ENCODE assay signal across 19 mouse cellular contexts in the genomic region with DNA sequence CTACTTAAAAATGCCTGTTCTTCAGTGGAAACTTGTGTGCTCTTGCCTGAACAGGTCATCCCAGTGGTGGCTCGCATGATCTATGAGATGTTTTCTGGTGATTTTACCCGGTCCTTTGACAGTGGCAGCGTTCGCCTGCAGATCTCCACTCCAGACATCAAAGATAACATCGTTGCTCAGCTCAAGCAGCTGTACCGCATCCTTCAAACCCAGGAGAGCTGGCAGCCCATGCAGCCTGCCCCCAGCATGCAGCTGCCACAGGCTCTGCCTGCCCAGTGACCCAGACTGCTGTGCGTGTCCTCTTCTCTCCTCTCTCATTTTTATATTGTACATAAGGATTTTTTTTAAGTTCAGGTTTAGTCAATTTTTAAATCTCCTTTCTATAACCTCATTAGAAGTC. TPM values are rescaled to one million over a fixed set of nuclear protein-coding genes. Genes with fewer than 3 reads are reported as not detected.
DNase-seq lines count a peak whose midpoint lies in the region; ATAC-seq and TF ChIP-seq lines count a peak whose summit lies in the region.
"Had no signal": no experiment of that assay in that cellular context is flagged by ENCODE, and none has a peak within 500 bp of the region (broad histone marks: within the 10 kb centered on the region; RNA-seq: fewer than 3 reads in every experiment).

No protein-coding gene starts in this region.

- H3K4me1 ChIP-seq in embryonic facial prominence, embryonic 13.5 days = peaks cover 19% of the 10 kb centered on the region
- H3K4me1 ChIP-seq in embryonic facial prominence, embryonic 10.5 days = peaks cover 17% of the 10 kb centered on the region
- H3K4me1 ChIP-seq in small intestine, adult 2 months (ENCODE audit: control insufficient read depth, insufficient read depth, insufficient read length, low read length) = peaks cover 19% of the 10 kb centered on the region
- peaks cover 15% of the 10 kb centered on the region for H3K4me1 ChIP-seq in liver, embryonic 12.5 days

- no peak for DNase-seq in embryonic facial prominence, embryonic 10.5 days (ENCODE audit: low spot score)
- peak; percentile 74 for DNase-seq in thymus, postnatal 0 days (ENCODE audit: low spot score)
- DNase-seq in thymus, postnatal 36 days = peak; percentile 53 to 78
- DNase-seq in cerebellum, postnatal 25 days = no peak
- DNase-seq: adrenal gland, postnatal 10 days; cerebellum, adult 11 months; cerebellum, adult 8-10 months; cerebellum, postnatal 14 days; gastrocnemius, postnatal 36 days; heart, adult 11 months; heart, postnatal 4 days had no signal

- ATAC-seq in embryonic facial prominence, embryonic 13.5 days (ENCODE audit: insufficient number of reproducible peaks, insufficient read depth, low FRiP score, low TSS enrichment, low read depth) = no peak
- no peak for ATAC-seq in liver, embryonic 12.5 days
- ATAC-seq in erythroid progenitor cell, adult 5-6 weeks (replicated peaks; ENCODE audit: low FRiP score, poor library complexity, severe bottlenecking) = no peak
- ATAC-seq: forebrain, embryonic 14.5 days had no signal

- WGBS in embryonic facial prominence, embryonic 13.5 days = 73% methylated on average over 7 of the region's 7 CpGs
- 87% methylated on average over 7 of the region's 7 CpGs for WGBS in embryonic facial prominence, embryonic 10.5 days
- 57% methylated on average over 7 of the region's 7 CpGs for WGBS in small intestine, adult 2 months
- WGBS in liver, embryonic 12.5 days (ENCODE audit: insufficient replicate concordance) = 76% methylated on average over 7 of the region's 7 CpGs

- no peak overlapping the region for H3K4me3 ChIP-seq in embryonic facial prominence, embryonic 13.5 days
- H3K4me3 ChIP-seq in embryonic facial prominence, embryonic 10.5 days = no peak overlapping the region
- H3K4me3 ChIP-seq in small intestine, adult 2 months (ENCODE audit: low read depth, low read length) = no peak overlapping the region
- H3K4me3 ChIP-seq in liver, embryonic 12.5 days = no peak overlapping the region
- H3K4me3 ChIP-seq: forebrain, embryonic 10.5 days; hindbrain, embryonic 12.5 days had no signal

- H3K4me2 ChIP-seq in embryonic facial prominence, embryonic 13.5 days = no peak overlapping the region
- H3K4me2 ChIP-seq in liver, embryonic 12.5 days = no peak overlapping the region
- H3K4me2 ChIP-seq: hindbrain, embryonic 12.5 days had no signal

- H3K27ac ChIP-seq in embryonic facial prominence, embryonic 13.5 days = peak overlapping the region; percentile 41; the same call in 1 of the 2 replicates
- H3K27ac ChIP-seq in embryonic facial prominence, embryonic 10.5 days (replicated peaks) = no peak overlapping the region
- H3K27ac ChIP-seq in small intestine, adult 2 months (ENCODE audit: insufficient read depth, low read depth, low read length) = peak overlapping the region; percentile 66
- no peak overlapping the region for H3K27ac ChIP-seq in liver, embryonic 12.5 days
- H3K27ac ChIP-seq: forebrain, embryonic 10.5 days; hindbrain, embryonic 12.5 days had no signal

- H3K9ac ChIP-seq in embryonic facial prominence, embryonic 13.5 days = no peak overlapping the region
- no peak overlapping the region for H3K9ac ChIP-seq in liver, embryonic 12.5 days
- H3K9ac ChIP-seq: hindbrain, embryonic 12.5 days had no signal

- TF ChIP-seq CTCF in small intestine, adult 2 months (IDR thresholded peaks at IDR 0.05; ENCODE audit: extremely low read depth, insufficient read length, insufficient replicate concordance, low read depth, low read length) = no peak

- H3K27me3 ChIP-seq in embryonic facial prominence, embryonic 13.5 days = no peaks in the 10 kb centered on the region
- H3K27me3 ChIP-seq in embryonic facial prominence, embryonic 10.5 days (replicated peaks; ENCODE audit: low read depth, poor library complexity, severe bottlenecking) = no peaks in the 10 kb centered on the region
- H3K27me3 ChIP-seq in small intestine, adult 2 months (ENCODE audit: control insufficient read depth, insufficient read depth, low read length) = no peaks in the 10 kb centered on the region
- H3K27me3 ChIP-seq in liver, embryonic 12.5 days (replicated peaks) = no peaks in the 10 kb centered on the region
- H3K27me3 ChIP-seq: hindbrain, embryonic 12.5 days had no signal

- peaks cover 5% of the 10 kb centered on the region; the same call in 1 of the 2 replicates for H3K36me3 ChIP-seq in embryonic facial prominence, embryonic 13.5 days
- H3K36me3 ChIP-seq in embryonic facial prominence, embryonic 10.5 days (replicated peaks) = 0 out of 2 replicates have a peak, but pooled peaks cover 3% of the 10 kb centered on the region
- H3K36me3 ChIP-seq in small intestine, adult 2 months (ENCODE audit: control insufficient read depth, insufficient read depth, low read length) = peaks cover 43% of the 10 kb centered on the region
- H3K36me3 ChIP-seq in liver, embryonic 12.5 days = no peaks in the 10 kb centered on the region
- H3K36me3 ChIP-seq: forebrain, embryonic 10.5 days; hindbrain, embryonic 12.5 days had no signal

- no peaks in the 10 kb centered on the region for H3K9me3 ChIP-seq in embryonic facial prominence, embryonic 13.5 days
- no peaks in the 10 kb centered on the region for H3K9me3 ChIP-seq in embryonic facial prominence, embryonic 10.5 days
- no peaks in the 10 kb centered on the region for H3K9me3 ChIP-seq in liver, embryonic 12.5 days (replicated peaks)
- H3K9me3 ChIP-seq: forebrain, embryonic 10.5 days; G1E; hindbrain, embryonic 12.5 days had no signal

- TF ChIP-seq POLR2A in small intestine, adult 2 months (IDR thresholded peaks at IDR 0.05; ENCODE audit: low read depth, low read length) = no peak

RNA-seq across cellular contexts. Expression of a gene that starts 1.4 kb away (rescaled TPM):
- polyA plus RNA-seq in embryonic facial prominence, embryonic 13.5 days (2015; fragmentation: Nextera tagmentation; extraction: Ambion mirVana) = 18.9 and 19.2 TPM in 2 replicates
- 16.4 and 18.0 TPM in 2 replicates for polyA plus RNA-seq in embryonic facial prominence, embryonic 10.5 days (2016; fragmentation: Nextera tagmentation; extraction: Ambion mirVana)
- 1.6 and 2.0 TPM in 2 replicates for polyA plus RNA-seq in small intestine, adult 2 months (2012; rRNA removed)
- polyA plus RNA-seq in thymus, postnatal 0 days (2015; fragmentation: Nextera tagmentation; extraction: Ambion mirVana) = 13.7 and 14.4 TPM in 2 replicates
- polyA plus RNA-seq in liver, embryonic 12.5 days (2016; fragmentation: Nextera tagmentation; extraction: Ambion mirVana) = 6.9 and 7.7 TPM in 2 replicates
- total RNA-seq in erythroid progenitor cell, adult 5-6 weeks (2015; ENCODE audit: low replicate concordance) = 0.36 and 1.7 TPM in 2 replicates
- 0.77 and 4.3 TPM in 2 replicates for total RNA-seq in erythroid progenitor cell, adult 5-6 weeks (2017; ENCODE audit: low replicate concordance)

RNA-seq across cellular contexts. Expression of a gene that starts 16.3 kb away (rescaled TPM):
- polyA plus RNA-seq in embryonic facial prominence, embryonic 13.5 days (2015; fragmentation: Nextera tagmentation; extraction: Ambion mirVana) = 33.4 and 37.7 TPM in 2 replicates
- polyA plus RNA-seq in embryonic facial prominence, embryonic 10.5 days (2016; fragmentation: Nextera tagmentation; extraction: Ambion mirVana) = 9.0 and 11.1 TPM in 2 replicates
- polyA plus RNA-seq in small intestine, adult 2 months (2012; rRNA removed) = 43.4 and 141 TPM in 2 replicates
- polyA plus RNA-seq in thymus, postnatal 0 days (2015; fragmentation: Nextera tagmentation; extraction: Ambion mirVana) = 9.4 and 10.0 TPM in 2 replicates
- polyA plus RNA-seq in liver, embryonic 12.5 days (2016; fragmentation: Nextera tagmentation; extraction: Ambion mirVana) = 2.6 and 2.8 TPM in 2 replicates
- not detected in 2 replicates for total RNA-seq in erythroid progenitor cell, adult 5-6 weeks (2015; ENCODE audit: low replicate concordance)
- total RNA-seq in erythroid progenitor cell, adult 5-6 weeks (2017; ENCODE audit: low replicate concordance) = 0.26 TPM in 1 of 2 replicates, not detected in the other

RNA-seq across cellular contexts. Expression of a gene that starts 32.3 kb away (rescaled TPM):
- polyA plus RNA-seq in embryonic facial prominence, embryonic 13.5 days (2015; fragmentation: Nextera tagmentation; extraction: Ambion mirVana) = 3.4 and 4.7 TPM in 2 replicates
- polyA plus RNA-seq in embryonic facial prominence, embryonic 10.5 days (2016; fragmentation: Nextera tagmentation; extraction: Ambion mirVana) = 0.71 and 0.88 TPM in 2 replicates
- 2.6 and 4.6 TPM in 2 replicates for polyA plus RNA-seq in small intestine, adult 2 months (2012; rRNA removed)
- polyA plus RNA-seq in thymus, postnatal 0 days (2015; fragmentation: Nextera tagmentation; extraction: Ambion mirVana) = 193 and 196 TPM in 2 replicates
- polyA plus RNA-seq in liver, embryonic 12.5 days (2016; fragmentation: Nextera tagmentation; extraction: Ambion mirVana) = 7.0 and 8.6 TPM in 2 replicates
- total RNA-seq in erythroid progenitor cell, adult 5-6 weeks (2015; ENCODE audit: low replicate concordance) = 13.0 and 59.9 TPM in 2 replicates
- total RNA-seq in erythroid progenitor cell, adult 5-6 weeks (2017; ENCODE audit: low replicate concordance) = 6.7 and 8.6 TPM in 2 replicates

RNA-seq across cellular contexts. Expression of a gene that starts 38.3 kb away (rescaled TPM):
- polyA plus RNA-seq in embryonic facial prominence, embryonic 13.5 days (2015; fragmentation: Nextera tagmentation; extraction: Ambion mirVana) = 6.7 and 9.4 TPM in 2 replicates
- polyA plus RNA-seq in embryonic facial prominence, embryonic 10.5 days (2016; fragmentation: Nextera tagmentation; extraction: Ambion mirVana) = 0.31 and 0.66 TPM in 2 replicates
- 13.9 and 21.7 TPM in 2 replicates for polyA plus RNA-seq in small intestine, adult 2 months (2012; rRNA removed)
- 21.1 and 22.2 TPM in 2 replicates for polyA plus RNA-seq in thymus, postnatal 0 days (2015; fragmentation: Nextera tagmentation; extraction: Ambion mirVana)
- polyA plus RNA-seq in liver, embryonic 12.5 days (2016; fragmentation: Nextera tagmentation; extraction: Ambion mirVana) = 0.04 and 0.25 TPM in 2 replicates
- 13.0 TPM in 1 of 2 replicates, not detected in the other for total RNA-seq in erythroid progenitor cell, adult 5-6 weeks (2015; ENCODE audit: low replicate concordance)
- 1.3 TPM in 1 of 2 replicates, not detected in the other for total RNA-seq in erythroid progenitor cell, adult 5-6 weeks (2017; ENCODE audit: low replicate concordance)

RNA-seq across cellular contexts. Expression of a gene that starts 39.2 kb away (rescaled TPM):
- 9.7 and 13.5 TPM in 2 replicates for polyA plus RNA-seq in embryonic facial prominence, embryonic 13.5 days (2015; fragmentation: Nextera tagmentation; extraction: Ambion mirVana)
- 10.2 and 10.6 TPM in 2 replicates for polyA plus RNA-seq in embryonic facial prominence, embryonic 10.5 days (2016; fragmentation: Nextera tagmentation; extraction: Ambion mirVana)
- 3.1 and 5.5 TPM in 2 replicates for polyA plus RNA-seq in small intestine, adult 2 months (2012; rRNA removed)
- polyA plus RNA-seq in thymus, postnatal 0 days (2015; fragmentation: Nextera tagmentation; extraction: Ambion mirVana) = 10.2 and 12.9 TPM in 2 replicates
- polyA plus RNA-seq in liver, embryonic 12.5 days (2016; fragmentation: Nextera tagmentation; extraction: Ambion mirVana) = 4.4 and 5.4 TPM in 2 replicates
- total RNA-seq in erythroid progenitor cell, adult 5-6 weeks (2015; ENCODE audit: low replicate concordance) = 3.4 and 19.1 TPM in 2 replicates
- 1.4 and 1.5 TPM in 2 replicates for total RNA-seq in erythroid progenitor cell, adult 5-6 weeks (2017; ENCODE audit: low replicate concordance)

Comparison
In these comparisons a context has a peak if more than half of its experiments do, and no peak if none do; other contexts are left out.
1. H3K27ac ChIP-seq: peak in embryonic facial prominence, embryonic 13.5 days (single experiment) and small intestine, adult 2 months (single experiment); none in embryonic facial prominence, embryonic 10.5 days (single experiment) and liver, embryonic 12.5 days (single experiment).
2. DNase-seq: peak in thymus, postnatal 0 days (single experiment) and thymus, postnatal 36 days (2 of 2); none in embryonic facial prominence, embryonic 10.5 days (single experiment) and cerebellum, postnatal 25 days (0 of 2).
3. RNA of a gene that starts 32.3 kb away (polyA plus RNA-seq): 193 to 196 TPM in thymus, postnatal 0 days; 7.0 to 8.6 TPM in liver, embryonic 12.5 days, 3.4 to 4.7 TPM in embryonic facial prominence, embryonic 13.5 days, 2.6 to 4.6 TPM in small intestine, adult 2 months and 0.71 to 0.88 TPM in embryonic facial prominence, embryonic 10.5 days; every median in the first group is over 10 times any median in the second.